Mouse (Mus musculus) cerebellum, postnatal 10 days (tissue): ENCODE measurements around the gene Vmn2r93.

Experiments used
- DNase-seq, 2 experiments: peaks; one replicate each; pipeline ENCODE4 v3.0.0; 2021; ENCODE audit warnings: mixed read lengths in 2 of 2

The Vmn2r93 gene

GRCm38 (mm10) chr17:18297799-18298198, at the start of gene Vmn2r93:
TSS of gene Vmn2r93 (plus strand) at chr17:18298099.
- DNase-seq, result no peak

- DNase-seq, result no peak
Measured at GRCm38 (mm10) chr17:18277656-18278055, 20.2 kb upstream of the Vmn2r93 start, which contains the start of gene Vmn2r94. TSS of gene Vmn2r94 (minus strand) at chr17:18277756.

GRCm38 (mm10) chr17:18323031-18323430, 25.1 kb downstream of the Vmn2r93 start:
- no peak for DNase-seq

GRCm38 (mm10) chr17:18360007-18360406, 62.1 kb downstream of the Vmn2r93 start:
- no peak for DNase-seq

GRCm38 (mm10) chr17:18360602-18361001, 62.7 kb downstream of the Vmn2r93 start:
- DNase-seq, result no peak
